Mouse (Mus musculus): ENCODE results near the gene Dcaf12. TPM values are rescaled to one million over a fixed set of nuclear protein-coding genes. Genes with fewer than 3 reads are reported as not detected.

Gene Dcaf12
- total RNA-seq (2014; rRNA removed; ENCODE audit: low replicate concordance) (31.0 and 35.9 TPM in 2 replicates), polyA plus RNA-seq (2015; fragmentation: Nextera tagmentation; extraction: Ambion mirVana) (29.0 and 31.1 TPM in 2 replicates)

DNA sequence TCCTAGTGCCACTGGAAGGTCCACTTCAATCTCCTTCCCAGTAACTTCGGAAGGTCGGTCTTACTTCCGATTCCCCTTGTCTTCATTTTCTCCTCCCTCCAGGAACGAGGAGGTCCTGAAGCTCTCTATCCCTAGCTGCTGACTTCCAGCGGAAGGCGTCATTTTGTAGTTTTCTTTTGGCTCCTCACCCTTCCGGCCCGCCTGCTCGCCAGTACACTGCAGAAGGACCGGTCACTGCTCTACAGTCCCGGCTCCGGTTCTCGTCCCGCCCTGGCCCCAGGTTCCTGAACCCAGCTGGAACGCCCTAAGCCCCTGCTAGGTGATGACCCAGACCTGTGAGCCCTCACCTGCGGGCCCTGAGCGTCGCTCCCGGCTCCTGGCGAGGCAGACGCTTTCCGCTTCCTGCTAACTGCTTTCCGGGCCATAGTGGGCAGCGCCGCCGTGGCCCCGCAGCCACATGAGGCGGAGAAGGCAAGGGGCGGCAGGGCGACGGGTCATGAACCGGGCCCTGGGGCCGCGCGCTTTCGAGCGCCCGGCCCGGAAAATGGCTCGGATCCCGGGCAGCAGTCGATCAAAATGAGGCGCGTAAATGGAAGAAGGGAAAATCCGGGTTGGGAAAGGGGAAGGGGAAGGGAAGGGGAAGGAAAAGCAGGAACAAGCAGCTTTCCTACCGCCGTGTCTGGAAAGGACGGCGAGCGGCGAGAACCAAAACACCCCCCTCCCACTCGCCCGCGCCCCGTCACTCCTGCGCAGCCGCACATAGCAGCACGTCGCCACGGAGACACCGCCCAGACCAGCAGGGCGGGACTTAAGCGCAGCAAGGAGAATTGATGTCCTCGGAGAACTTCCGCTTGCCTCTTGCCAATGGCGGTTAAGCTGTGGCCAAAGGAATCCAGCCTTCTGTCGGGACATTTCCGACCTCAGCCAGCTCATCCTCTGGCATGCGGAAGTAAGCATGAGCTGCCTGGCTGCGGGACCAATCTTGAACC lies at the start of gene Dcaf12:
Dcaf12 (minus strand) TSS at position 749 of the 989 bp plus-strand sequence.
- ATAC-seq (ENCODE audit: insufficient read depth, low read depth) (peak; percentile 98), DNase-seq (ENCODE audit: low spot score) (peak; percentile 97)
- Histone ChIP-seq H3K9ac (replicated peaks; ENCODE audit: low read depth, low read length) (peak within 1 kb of the TSS; percentile 90), H3K4me3 (ENCODE audit: low read depth, low read length) (peak within 1 kb of the TSS; percentile 92), H3K27me3 (ENCODE audit: control insufficient read depth, insufficient read depth, low read length) (no peaks in the 10 kb centered on the region), H3K4me1 (ENCODE audit: control insufficient read depth, insufficient read depth) (peaks cover 9% of the 10 kb centered on the region), H3K36me3 (replicated peaks; ENCODE audit: control insufficient read depth, insufficient read depth, low read length) (peaks cover 23% of the 10 kb centered on the region), H3K27ac (ENCODE audit: low read depth) (peak within 1 kb of the TSS; percentile 99), H3K9me3 (replicated peaks; ENCODE audit: control insufficient read depth, low read length) (no peaks in the 10 kb centered on the region), H3K4me2 (ENCODE audit: low read depth, low read length) (peak within 1 kb of the TSS; percentile 67)
- WGBS = under 1% methylated on average over 69 of the region's 70 CpGs
- TF ChIP-seq EP300 (IDR thresholded peaks at IDR 0.05; ENCODE audit: low read depth) (no peak), CTCF (IDR thresholded peaks at IDR 0.05; ENCODE audit: low read depth) (no peak; the same call in 1 of the 2 replicates)

GRCm38 (mm10) chr4:41361059-41361458 lies 46.4 kb upstream of the Dcaf12 start:
- no peaks in the 10 kb centered on the region; the same call in 1 of the 2 replicates for H3K36me3 ChIP-seq (replicated peaks; ENCODE audit: control insufficient read depth, insufficient read depth, low read length)
- H3K9ac ChIP-seq (replicated peaks; ENCODE audit: low read depth, low read length) = no peak overlapping the region
- no peak for TF ChIP-seq EP300 (IDR thresholded peaks at IDR 0.05; ENCODE audit: low read depth)
- TF ChIP-seq CTCF (IDR thresholded peaks at IDR 0.05; ENCODE audit: low read depth) = no peak
- H3K27me3 ChIP-seq (ENCODE audit: control insufficient read depth, insufficient read depth, low read length) = no peaks in the 10 kb centered on the region
- H3K4me2 ChIP-seq (ENCODE audit: low read depth, low read length) = no peak overlapping the region
- ATAC-seq (ENCODE audit: insufficient read depth, low read depth) = no peak
- no peaks in the 10 kb centered on the region for H3K9me3 ChIP-seq (replicated peaks; ENCODE audit: control insufficient read depth, low read length)
- H3K4me1 ChIP-seq (ENCODE audit: control insufficient read depth, insufficient read depth) = no peaks in the 10 kb centered on the region
- DNase-seq (ENCODE audit: low spot score) = no peak
- no peak overlapping the region for H3K4me3 ChIP-seq (ENCODE audit: low read depth, low read length)
- 94% methylated on average over 3 of the region's 3 CpGs for WGBS
- no peak overlapping the region for H3K27ac ChIP-seq (ENCODE audit: low read depth)

DNA sequence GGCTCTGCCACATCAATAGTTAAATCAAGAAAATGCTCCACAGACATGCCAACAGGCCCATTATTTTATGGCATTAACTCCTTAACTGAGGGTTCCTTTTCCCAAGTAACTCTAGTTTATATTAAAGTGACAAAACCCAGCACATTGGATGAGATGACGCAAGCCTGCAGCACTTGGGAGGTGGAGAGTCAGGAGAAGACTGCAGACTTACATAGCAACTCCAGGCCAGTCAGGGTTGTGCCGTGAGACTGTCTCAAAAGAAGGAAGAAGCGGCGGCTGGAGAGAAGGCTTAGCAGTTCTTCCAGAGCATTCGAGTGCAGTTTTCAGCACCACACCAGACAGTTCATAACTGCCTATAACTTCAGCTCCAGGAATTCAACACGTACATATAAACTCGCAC lies 44.7 kb upstream of the Dcaf12 start:
- no peak overlapping the region for H3K27ac ChIP-seq (ENCODE audit: low read depth)
- H3K9ac ChIP-seq (replicated peaks; ENCODE audit: low read depth, low read length) = no peak overlapping the region
- H3K4me3 ChIP-seq (ENCODE audit: low read depth, low read length) = no peak overlapping the region
- ATAC-seq (ENCODE audit: insufficient read depth, low read depth) (no peak), DNase-seq (ENCODE audit: low spot score) (no peak)
- peaks cover 5% of the 10 kb centered on the region; the same call in 1 of the 2 replicates for H3K36me3 ChIP-seq (replicated peaks; ENCODE audit: control insufficient read depth, insufficient read depth, low read length)
- H3K4me2 ChIP-seq (ENCODE audit: low read depth, low read length) = no peak overlapping the region
- 89% methylated on average over 7 of the region's 7 CpGs for WGBS
- no peaks in the 10 kb centered on the region for H3K9me3 ChIP-seq (replicated peaks; ENCODE audit: control insufficient read depth, low read length)
- no peaks in the 10 kb centered on the region for H3K4me1 ChIP-seq (ENCODE audit: control insufficient read depth, insufficient read depth)
- no peaks in the 10 kb centered on the region for H3K27me3 ChIP-seq (ENCODE audit: control insufficient read depth, insufficient read depth, low read length)
- TF ChIP-seq CTCF (IDR thresholded peaks at IDR 0.05; ENCODE audit: low read depth) (no peak), EP300 (IDR thresholded peaks at IDR 0.05; ENCODE audit: low read depth) (no peak)

GRCm38 (mm10) chr4:41358669-41359068 lies 44.0 kb upstream of the Dcaf12 start:
- WGBS = 90% methylated on average over 2 of the region's 2 CpGs
- Histone ChIP-seq H3K36me3 (replicated peaks; ENCODE audit: control insufficient read depth, insufficient read depth, low read length) (peaks cover 5% of the 10 kb centered on the region; the same call in 1 of the 2 replicates), H3K4me2 (ENCODE audit: low read depth, low read length) (no peak overlapping the region), H3K9ac (replicated peaks; ENCODE audit: low read depth, low read length) (no peak overlapping the region), H3K9me3 (replicated peaks; ENCODE audit: control insufficient read depth, low read length) (no peaks in the 10 kb centered on the region), H3K27me3 (ENCODE audit: control insufficient read depth, insufficient read depth, low read length) (no peaks in the 10 kb centered on the region), H3K4me1 (ENCODE audit: control insufficient read depth, insufficient read depth) (no peaks in the 10 kb centered on the region), H3K27ac (ENCODE audit: low read depth) (no peak overlapping the region), H3K4me3 (ENCODE audit: low read depth, low read length) (no peak overlapping the region)
- no peak for ATAC-seq (ENCODE audit: insufficient read depth, low read depth)
- TF ChIP-seq EP300 (IDR thresholded peaks at IDR 0.05; ENCODE audit: low read depth) (no peak), CTCF (IDR thresholded peaks at IDR 0.05; ENCODE audit: low read depth) (no peak)
- no peak for DNase-seq (ENCODE audit: low spot score)

- H3K4me1 ChIP-seq (ENCODE audit: control insufficient read depth, insufficient read depth) = no peaks in the 10 kb centered on the region
- peaks cover 5% of the 10 kb centered on the region; the same call in 1 of the 2 replicates for H3K36me3 ChIP-seq (replicated peaks; ENCODE audit: control insufficient read depth, insufficient read depth, low read length)
- no peak overlapping the region for H3K9ac ChIP-seq (replicated peaks; ENCODE audit: low read depth, low read length)
- no peak overlapping the region for H3K27ac ChIP-seq (ENCODE audit: low read depth)
- no peak overlapping the region for H3K4me3 ChIP-seq (ENCODE audit: low read depth, low read length)
- DNase-seq (ENCODE audit: low spot score) (no peak), ATAC-seq (ENCODE audit: insufficient read depth, low read depth) (no peak)
- TF ChIP-seq EP300 (IDR thresholded peaks at IDR 0.05; ENCODE audit: low read depth) (no peak), CTCF (IDR thresholded peaks at IDR 0.05; ENCODE audit: low read depth) (no peak)
- WGBS = 88% methylated on average over 2 of the region's 2 CpGs
- H3K4me2 ChIP-seq (ENCODE audit: low read depth, low read length) = no peak overlapping the region
- no peaks in the 10 kb centered on the region for H3K9me3 ChIP-seq (replicated peaks; ENCODE audit: control insufficient read depth, low read length)
- H3K27me3 ChIP-seq (ENCODE audit: control insufficient read depth, insufficient read depth, low read length) = no peaks in the 10 kb centered on the region
Observed at GRCm38 (mm10) chr4:41357154-41357553, 42.5 kb upstream of the Dcaf12 start.
